Mouse (Mus musculus) embryonic fibroblast, embryonic 13.5 days (primary cell): ENCODE measurements around the gene Serf2.

ENCODE experiments used
- CTCF ChIP-seq: IDR thresholded peaks from 2 replicates; pipeline ENCODE4 v1.5.1; 2011; ENCODE audit warnings: mild to moderate bottlenecking, control low read depth, low read length, moderate library complexity, borderline replicate concordance; ENCODE audit not compliant: insufficient read depth
- POLR2A ChIP-seq: IDR thresholded peaks from 2 replicates; pipeline ENCODE4 v1.6.1; 2011; ENCODE audit warnings: low read depth, mild to moderate bottlenecking, control low read depth, low read length, moderate library complexity

- TF ChIP-seq CTCF (no peak), POLR2A (no peak)
These were observed 4.8 kb upstream of the Serf2 start, which contains the start of gene Ell3 for GRCm38 (mm10) chr2:121444178-121444577.
